ENCODE assay signal across 20 mouse cellular contexts in the genomic region with DNA sequence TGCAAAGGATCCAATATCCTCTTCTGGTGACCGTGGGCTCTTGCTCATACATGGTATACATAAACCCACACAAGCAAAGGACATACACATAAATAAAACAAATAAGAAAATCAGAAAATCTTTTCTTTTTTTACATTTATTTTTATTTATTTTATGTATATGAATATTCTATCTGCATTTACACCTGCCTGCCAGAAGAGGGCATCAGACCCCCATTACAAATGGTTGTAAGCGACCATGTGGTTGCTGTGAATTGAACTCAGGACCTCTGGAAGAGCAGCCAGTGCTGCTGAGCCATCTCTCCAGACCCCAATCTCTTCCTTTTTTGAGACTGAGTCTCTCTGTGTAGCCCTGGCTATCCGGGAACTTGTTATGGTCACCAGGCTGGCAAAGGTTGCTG. TPM values are rescaled to one million over a fixed set of nuclear protein-coding genes. Genes with fewer than 3 reads are reported as not detected.
A peak's percentile ranks its signal among the peaks of the same experiment; 100 is the strongest.
DNase-seq lines count a peak whose midpoint lies in the region; ATAC-seq and TF ChIP-seq lines count a peak whose summit lies in the region.
"Had no signal": no experiment of that assay in that cellular context is flagged by ENCODE, and none has a peak within 500 bp of the region (broad histone marks: within the 10 kb centered on the region; RNA-seq: fewer than 3 reads in every experiment).

No protein-coding gene starts in this region.

- no peaks in the 10 kb centered on the region for H3K9me3 ChIP-seq in midbrain, postnatal 0 days (ENCODE audit: low read length)
- no peaks in the 10 kb centered on the region; the same call in 1 of the 2 replicates for H3K9me3 ChIP-seq in midbrain, embryonic 10.5 days (replicated peaks)
- H3K9me3 ChIP-seq in stomach, postnatal 0 days (ENCODE audit: control insufficient read depth, low read length) = no peaks in the 10 kb centered on the region
- H3K9me3 ChIP-seq: heart, embryonic 10.5 days; hindbrain, embryonic 12.5 days; neural tube, embryonic 13.5 days had no signal

- H3K27me3 ChIP-seq in midbrain, postnatal 0 days (ENCODE audit: insufficient read depth, low read length) = no peaks in the 10 kb centered on the region
- no peaks in the 10 kb centered on the region for H3K27me3 ChIP-seq in midbrain, embryonic 10.5 days (ENCODE audit: low read depth, poor library complexity, severe bottlenecking)
- H3K27me3 ChIP-seq in stomach, postnatal 0 days (ENCODE audit: control insufficient read depth, insufficient read depth, low read length) = no peaks in the 10 kb centered on the region
- H3K27me3 ChIP-seq: CH12.LX; hindbrain, embryonic 12.5 days; liver, embryonic 13.5 days; neural tube, embryonic 13.5 days had no signal

- no peak overlapping the region for H3K9ac ChIP-seq in midbrain, postnatal 0 days (replicated peaks; ENCODE audit: low read length, poor library complexity, severe bottlenecking)
- no peak overlapping the region for H3K9ac ChIP-seq in stomach, postnatal 0 days (ENCODE audit: low read length)
- H3K9ac ChIP-seq: hindbrain, embryonic 12.5 days; liver, embryonic 13.5 days; neural tube, embryonic 13.5 days had no signal

- DNase-seq in gastrocnemius, adult 2 months = no peak
- DNase-seq in gastrocnemius, postnatal 36 days = no peak
- no peak for DNase-seq in left cerebral cortex, adult 2 months (ENCODE audit: extremely low spot score in 1 of 2, low spot score in 2 of 2)
- DNase-seq in left cerebral cortex, adult 18-20 months (ENCODE audit: low spot score in 2 of 2) = no peak
- DNase-seq in midbrain, postnatal 0 days (ENCODE audit: low spot score) = no peak
- DNase-seq in midbrain, embryonic 10.5 days (ENCODE audit: low spot score) = no peak
- no peak for DNase-seq in stomach, postnatal 0 days (ENCODE audit: low spot score)
- DNase-seq in ovary, postnatal 36 days (ENCODE audit: low spot score) = no peak
- DNase-seq: adrenal gland, postnatal 10 days; cerebellum, adult 11 months; cerebellum, postnatal 14 days; liver, embryonic 13.5 days; lung, postnatal 36 days; spleen, adult 18-20 months had no signal

- ATAC-seq in midbrain, postnatal 0 days (ENCODE audit: low FRiP score) = no peak
- no peak for ATAC-seq in stomach, postnatal 0 days (ENCODE audit: low FRiP score, low TSS enrichment)
- ATAC-seq: activated CD4-positive, CD25-positive, alpha-beta regulatory T cell, adult 4 months; inflammation-experienced regulatory T-cells, adult 6 months had no signal

- peaks cover 12% of the 10 kb centered on the region; the same call in 1 of the 2 replicates for H3K36me3 ChIP-seq in midbrain, postnatal 0 days (ENCODE audit: insufficient read depth, low read length)
- peaks cover 47% of the 10 kb centered on the region for H3K36me3 ChIP-seq in midbrain, embryonic 10.5 days
- H3K36me3 ChIP-seq in stomach, postnatal 0 days (ENCODE audit: control insufficient read depth, insufficient read depth, low read length) = peaks cover 11% of the 10 kb centered on the region; the same call in 1 of the 2 replicates

- no peak overlapping the region for H3K4me3 ChIP-seq in gastrocnemius, adult 2 months
- no peak overlapping the region for H3K4me3 ChIP-seq in left cerebral cortex, adult 2 months
- H3K4me3 ChIP-seq in midbrain, postnatal 0 days (ENCODE audit: low read depth, low read length) = no peak overlapping the region
- H3K4me3 ChIP-seq in midbrain, embryonic 10.5 days = no peak overlapping the region
- no peak overlapping the region for H3K4me3 ChIP-seq in stomach, postnatal 0 days (ENCODE audit: low read depth, low read length)
- H3K4me3 ChIP-seq: heart, embryonic 10.5 days; hindbrain, embryonic 12.5 days; liver, embryonic 13.5 days; neural tube, embryonic 13.5 days had no signal

- no peak overlapping the region for H3K27ac ChIP-seq in gastrocnemius, adult 2 months
- H3K27ac ChIP-seq in left cerebral cortex, adult 2 months = no peak overlapping the region
- H3K27ac ChIP-seq in midbrain, postnatal 0 days (ENCODE audit: low read depth, low read length) = no peak overlapping the region
- no peak overlapping the region for H3K27ac ChIP-seq in midbrain, embryonic 10.5 days (replicated peaks)
- no peak overlapping the region for H3K27ac ChIP-seq in stomach, postnatal 0 days (replicated peaks)
- H3K27ac ChIP-seq: heart, embryonic 10.5 days; liver, embryonic 13.5 days had no signal

- H3K4me2 ChIP-seq in midbrain, postnatal 0 days (ENCODE audit: low read depth, low read length, poor library complexity, severe bottlenecking) = no peak overlapping the region
- no peak overlapping the region for H3K4me2 ChIP-seq in stomach, postnatal 0 days (replicated peaks; ENCODE audit: low read depth)
- H3K4me2 ChIP-seq: hindbrain, embryonic 12.5 days; liver, embryonic 13.5 days had no signal

- TF ChIP-seq CTCF in gastrocnemius, adult 2 months (IDR thresholded peaks at IDR 0.05) = peak; percentile 49
- peak; percentile 44 for TF ChIP-seq CTCF in left cerebral cortex, adult 2 months (IDR thresholded peaks at IDR 0.05)
- TF ChIP-seq CTCF in midbrain, postnatal 0 days (IDR thresholded peaks at IDR 0.05) = peak; percentile 49
- TF ChIP-seq CTCF in stomach, postnatal 0 days (IDR thresholded peaks at IDR 0.05; ENCODE audit: low read depth) = peak; percentile 56

- WGBS in midbrain, postnatal 0 days = 89% methylated on average over 3 of the region's 3 CpGs
- 94% methylated on average over 3 of the region's 3 CpGs for WGBS in midbrain, embryonic 10.5 days
- WGBS in stomach, postnatal 0 days = 92% methylated on average over 3 of the region's 3 CpGs

- no peak for TF ChIP-seq EP300 in stomach, postnatal 0 days (optimal IDR thresholded peaks at IDR 0.05)

- intact Hi-C loops in gastrocnemius, adult 2 months (cut with DNase I) = no loop called here
- intact Hi-C loops in gastrocnemius, postnatal 36 days (cut with DNase I) = no loop called here
- intact Hi-C loops in left cerebral cortex, adult 2 months (cut with DNase I) = no loop called here

- H3K4me1 ChIP-seq in midbrain, postnatal 0 days (ENCODE audit: insufficient read depth, low read length) = 0 out of 2 replicates have a peak, but pooled peaks cover 3% of the 10 kb centered on the region
- peaks cover 9% of the 10 kb centered on the region for H3K4me1 ChIP-seq in midbrain, embryonic 10.5 days
- no peaks in the 10 kb centered on the region for H3K4me1 ChIP-seq in stomach, postnatal 0 days (replicated peaks; ENCODE audit: control insufficient read depth, insufficient read depth)

RNA-seq across cellular contexts. Expression of gene Ccdc32, which starts 11.5 kb away (rescaled TPM):
- total RNA-seq in gastrocnemius, adult 2 months (2021) = 1 to 10 TPM; 3.2 to 4.8 TPM
- 1 to 10 TPM; 3.3 to 4.6 TPM for total RNA-seq in gastrocnemius, postnatal 36 days (2021)
- total RNA-seq in left cerebral cortex, adult 2 months (2021) = 10 to 100 TPM; 46.1 to 49.7 TPM
- total RNA-seq in left cerebral cortex, adult 18-20 months (2021) = 10 to 100 TPM; 47.4 to 48.4 TPM
- total RNA-seq in midbrain, postnatal 0 days (2014; rRNA removed) = 26.5 and 44.7 TPM in 2 replicates
- polyA plus RNA-seq in midbrain, postnatal 0 days (2015; fragmentation: Nextera tagmentation; extraction: Ambion mirVana) = 49.4 and 51.8 TPM in 2 replicates
- 21.9 and 22.4 TPM in 2 replicates for polyA plus RNA-seq in midbrain, embryonic 10.5 days (2016; fragmentation: Nextera tagmentation; extraction: Ambion mirVana)
- polyA plus RNA-seq in stomach, postnatal 0 days (2015; fragmentation: Nextera tagmentation; extraction: Ambion mirVana) = 20.7 and 21.3 TPM in 2 replicates

RNA-seq across cellular contexts. Expression of gene Rpusd2, which starts 16.9 kb away (rescaled TPM):
- 1 to 10 TPM; 2.8 to 3.4 TPM for total RNA-seq in gastrocnemius, adult 2 months (2021)
- 1 to 10 TPM; 2.7 to 2.8 TPM for total RNA-seq in gastrocnemius, postnatal 36 days (2021)
- total RNA-seq in left cerebral cortex, adult 2 months (2021) = 1 to 10 TPM; 7.7 to 7.8 TPM
- 1 to 10 TPM; 8.5 to 8.9 TPM for total RNA-seq in left cerebral cortex, adult 18-20 months (2021)
- total RNA-seq in midbrain, postnatal 0 days (2014; rRNA removed) = 10.1 and 10.2 TPM in 2 replicates
- 2.9 and 3.2 TPM in 2 replicates for polyA plus RNA-seq in midbrain, postnatal 0 days (2015; fragmentation: Nextera tagmentation; extraction: Ambion mirVana)
- polyA plus RNA-seq in midbrain, embryonic 10.5 days (2016; fragmentation: Nextera tagmentation; extraction: Ambion mirVana) = 7.0 and 7.9 TPM in 2 replicates
- polyA plus RNA-seq in stomach, postnatal 0 days (2015; fragmentation: Nextera tagmentation; extraction: Ambion mirVana) = 1.8 and 2.0 TPM in 2 replicates

RNA-seq across cellular contexts. Expression of gene Knl1, which starts 29.3 kb away (rescaled TPM):
- under 1 TPM; 0.03 to 0.06 TPM for total RNA-seq in gastrocnemius, adult 2 months (2021)
- under 1 TPM; 0.44 to 0.79 TPM for total RNA-seq in gastrocnemius, postnatal 36 days (2021)
- under 1 TPM; 0.07 to 0.19 TPM for total RNA-seq in left cerebral cortex, adult 2 months (2021)
- total RNA-seq in left cerebral cortex, adult 18-20 months (2021) = under 1 TPM; 0.05 to 0.07 TPM
- total RNA-seq in midbrain, postnatal 0 days (2014; rRNA removed) = 1.5 and 2.3 TPM in 2 replicates
- polyA plus RNA-seq in midbrain, postnatal 0 days (2015; fragmentation: Nextera tagmentation; extraction: Ambion mirVana) = 1.9 and 3.7 TPM in 2 replicates
- 63.9 and 68.4 TPM in 2 replicates for polyA plus RNA-seq in midbrain, embryonic 10.5 days (2016; fragmentation: Nextera tagmentation; extraction: Ambion mirVana)
- polyA plus RNA-seq in stomach, postnatal 0 days (2015; fragmentation: Nextera tagmentation; extraction: Ambion mirVana) = 9.9 and 15.5 TPM in 2 replicates
